Mouse (Mus musculus) embryo, embryonic 10 days (tissue): ENCODE data around the gene Rapgef5.

Experiments used
- DNase-seq: peaks from one replicate; pipeline ENCODE4 v3.0.0-alpha.2; 2015; ENCODE audit warnings: low spot score

Rapgef5 gene

DNA sequence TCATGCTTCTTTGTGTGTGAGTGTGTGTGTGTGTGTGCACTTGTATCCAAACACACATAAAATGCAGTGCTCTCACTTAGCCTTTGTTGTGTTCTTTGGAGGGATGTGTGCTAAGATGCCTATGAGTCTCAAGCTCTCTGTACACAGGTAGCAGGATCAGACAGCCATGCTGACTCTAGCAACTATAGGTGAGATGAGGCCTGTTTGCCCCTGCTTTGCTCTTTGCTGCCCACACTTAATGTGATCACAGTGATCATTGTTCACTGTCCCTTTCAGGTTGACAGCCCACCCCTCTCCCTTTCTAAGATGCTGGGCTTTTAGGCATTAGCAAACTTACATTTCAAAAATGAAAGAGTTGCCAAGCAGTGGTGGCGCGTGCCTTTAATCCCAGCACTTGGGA lies 158.2 kb downstream of the Rapgef5 start:
- DNase-seq, result no peak

DNA sequence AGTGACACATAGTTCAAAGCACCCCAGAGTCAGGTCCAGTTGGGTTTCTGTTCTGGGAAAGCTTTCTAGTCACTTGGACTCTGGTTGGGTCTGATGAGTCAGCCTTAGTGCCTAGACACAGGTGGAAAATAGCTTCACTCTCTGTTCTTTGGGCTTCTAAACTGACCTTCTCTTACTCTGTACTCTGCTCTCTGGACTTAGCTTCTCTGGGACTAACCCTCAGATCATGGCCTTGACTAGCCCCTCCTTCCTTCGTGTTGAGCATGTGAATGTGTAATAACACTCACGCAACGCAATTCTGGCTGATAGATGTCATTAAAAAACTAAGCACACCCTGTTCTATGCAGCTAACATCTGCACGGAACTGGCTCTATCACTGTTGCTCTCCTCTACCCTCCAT lies 160.0 kb downstream of the Rapgef5 start:
- DNase-seq, result no peak

DNA sequence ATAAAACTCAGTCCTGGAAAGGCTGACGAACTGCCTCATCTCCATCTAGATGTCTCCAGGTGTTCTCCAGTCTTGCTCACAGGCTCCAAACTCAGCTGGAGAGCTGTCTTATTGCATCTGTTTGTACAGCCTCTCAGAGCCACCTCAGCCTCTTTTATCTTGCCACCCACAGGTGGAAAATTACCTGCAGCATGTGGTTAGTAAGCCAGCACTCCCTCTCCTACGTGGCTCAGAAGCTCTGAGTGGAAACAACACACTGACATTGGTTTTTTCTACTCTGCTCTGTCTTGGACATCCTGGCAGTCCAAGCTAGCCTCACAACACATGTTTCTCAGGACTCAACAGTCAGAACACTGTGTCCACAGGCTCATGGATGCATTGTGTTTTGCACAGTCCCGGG lies 162.6 kb downstream of the Rapgef5 start:
- no peak for DNase-seq

DNA sequence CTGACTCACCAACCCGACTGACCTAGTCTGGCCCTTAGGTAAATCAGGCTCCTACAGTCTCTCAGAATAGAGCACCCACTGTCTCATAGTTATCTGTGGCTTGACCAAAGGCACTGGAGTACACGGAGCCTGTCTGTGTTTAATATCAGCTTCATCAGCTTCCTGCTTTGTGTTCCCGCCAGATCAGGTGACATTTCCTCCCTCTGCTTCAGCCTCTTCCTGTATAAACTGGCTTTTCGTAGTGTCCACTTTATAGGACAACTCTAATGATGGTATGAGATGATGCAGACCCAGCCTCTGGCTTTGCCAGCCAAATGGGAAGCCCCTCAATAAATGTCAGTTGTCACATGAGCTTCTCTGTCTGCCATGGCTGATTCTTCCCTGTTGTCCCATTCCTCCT lies 163.5 kb downstream of the Rapgef5 start:
- DNase-seq, result no peak

DNA sequence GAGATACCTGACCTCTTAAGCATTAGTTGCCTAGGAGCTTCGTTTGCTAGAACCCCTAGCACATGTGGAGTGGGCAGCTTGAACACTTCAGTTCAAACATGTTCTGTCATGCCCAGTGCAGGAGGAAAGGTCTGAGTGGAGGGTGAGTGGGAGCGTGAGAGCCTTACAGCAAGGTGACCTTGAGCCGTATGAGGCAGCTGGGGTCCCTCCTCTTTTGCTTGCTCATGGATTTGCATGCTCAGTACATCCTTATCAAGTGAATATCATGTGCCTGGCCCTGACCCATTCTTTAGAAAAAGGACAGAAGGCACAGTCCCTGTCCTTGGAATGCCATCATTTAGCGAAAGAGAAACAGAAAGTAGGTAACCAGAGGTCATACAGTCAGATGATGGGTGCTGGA lies 165.0 kb downstream of the Rapgef5 start:
- no peak for DNase-seq

DNA sequence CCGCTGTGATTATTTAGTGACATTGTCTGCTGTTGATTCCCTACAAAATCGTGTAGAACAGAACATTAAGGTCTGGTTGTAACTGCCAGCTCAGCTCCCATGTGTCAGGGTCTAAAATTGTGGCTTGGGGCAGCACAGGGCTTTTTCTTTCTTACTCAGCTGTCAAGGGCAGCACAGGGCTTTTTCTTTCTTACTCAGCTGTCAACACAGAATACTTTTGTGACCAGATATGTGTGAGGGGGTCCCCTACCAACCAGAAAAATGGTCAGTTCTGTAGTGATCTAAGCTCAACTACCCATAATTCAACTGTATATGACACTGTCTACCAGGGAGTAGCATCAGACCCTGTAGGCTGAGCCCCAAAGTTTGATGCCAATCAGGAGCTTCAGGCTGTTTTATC lies 167.1 kb downstream of the Rapgef5 start:
- DNase-seq, result no peak

DNA sequence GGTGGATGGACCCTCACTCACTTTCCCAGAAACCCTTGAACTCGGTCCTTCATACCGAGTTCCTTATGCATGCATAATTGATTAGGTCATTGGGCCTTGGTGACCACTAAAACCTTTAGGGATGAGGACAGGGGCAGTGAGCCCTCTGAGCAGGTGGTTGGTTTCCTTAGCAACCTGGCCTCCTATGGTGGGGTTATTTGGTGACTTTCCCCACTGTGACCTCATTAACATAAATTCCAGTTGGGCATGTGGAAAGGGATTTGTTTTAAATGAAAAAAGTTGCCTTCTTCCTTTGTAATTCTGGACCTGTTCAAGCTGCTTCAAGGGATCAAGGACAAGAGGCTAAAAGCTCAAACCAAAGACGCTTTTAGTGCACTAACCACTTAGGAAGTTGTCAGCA lies 167.7 kb downstream of the Rapgef5 start:
- no peak for DNase-seq

DNA sequence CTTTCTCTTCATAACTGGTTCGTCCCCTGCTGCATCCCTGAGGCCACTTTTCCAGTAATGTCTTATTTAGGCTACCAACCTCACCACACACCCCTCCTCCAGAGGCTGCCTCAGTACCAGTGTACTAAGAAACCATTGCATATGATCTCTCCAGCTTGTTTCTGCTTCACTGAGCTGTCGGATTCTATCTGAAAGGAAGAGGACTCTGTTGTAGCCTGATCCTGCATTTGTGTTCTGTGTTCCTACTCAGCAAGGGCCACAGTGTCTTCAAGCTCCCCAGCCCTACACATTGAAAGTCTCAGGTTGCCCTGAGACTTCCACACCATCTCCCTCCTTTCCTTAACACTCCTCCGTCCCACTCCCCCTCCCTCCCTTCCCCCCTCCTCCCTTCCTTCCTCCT lies 168.5 kb downstream of the Rapgef5 start:
- DNase-seq, result no peak

DNA sequence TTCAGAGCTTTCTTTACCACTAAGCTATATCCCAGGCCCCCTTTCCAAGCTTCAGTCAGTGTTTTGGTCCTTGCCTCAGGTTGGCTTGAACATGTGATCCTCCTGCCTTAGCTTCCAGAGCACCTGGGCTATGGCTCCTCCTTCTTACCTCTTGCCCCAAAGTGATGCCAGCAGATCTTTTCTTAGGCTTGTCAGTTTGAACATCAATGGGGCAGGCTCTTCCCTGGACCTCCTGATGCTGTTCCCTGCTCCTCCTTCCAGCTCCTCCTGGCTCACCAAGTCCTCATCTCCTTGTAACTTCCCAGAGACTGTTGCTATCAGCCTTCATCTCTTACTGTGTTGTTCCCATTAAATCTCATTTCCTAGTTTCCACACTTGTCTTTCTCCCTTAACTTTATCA lies 169.1 kb downstream of the Rapgef5 start:
- no peak for DNase-seq

DNA sequence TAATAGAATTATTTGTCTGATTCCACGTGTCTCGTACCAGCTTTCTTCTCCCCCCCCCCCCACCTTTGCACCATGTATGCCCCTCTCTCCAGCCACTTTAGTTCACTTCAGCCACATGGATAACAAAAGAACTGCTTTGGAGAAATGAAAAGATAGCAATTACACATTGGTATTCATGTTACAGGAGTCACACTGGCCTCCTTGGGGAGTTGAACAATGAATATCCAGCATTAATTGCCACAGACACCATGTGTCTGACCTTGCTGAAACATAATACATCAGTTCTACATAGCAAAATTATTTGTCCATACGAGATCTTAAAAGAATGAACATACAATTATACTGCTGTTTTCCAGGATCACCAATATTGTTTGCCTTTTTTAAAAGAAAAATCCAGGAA lies 170.5 kb downstream of the Rapgef5 start:
- DNase-seq, result no peak

DNA sequence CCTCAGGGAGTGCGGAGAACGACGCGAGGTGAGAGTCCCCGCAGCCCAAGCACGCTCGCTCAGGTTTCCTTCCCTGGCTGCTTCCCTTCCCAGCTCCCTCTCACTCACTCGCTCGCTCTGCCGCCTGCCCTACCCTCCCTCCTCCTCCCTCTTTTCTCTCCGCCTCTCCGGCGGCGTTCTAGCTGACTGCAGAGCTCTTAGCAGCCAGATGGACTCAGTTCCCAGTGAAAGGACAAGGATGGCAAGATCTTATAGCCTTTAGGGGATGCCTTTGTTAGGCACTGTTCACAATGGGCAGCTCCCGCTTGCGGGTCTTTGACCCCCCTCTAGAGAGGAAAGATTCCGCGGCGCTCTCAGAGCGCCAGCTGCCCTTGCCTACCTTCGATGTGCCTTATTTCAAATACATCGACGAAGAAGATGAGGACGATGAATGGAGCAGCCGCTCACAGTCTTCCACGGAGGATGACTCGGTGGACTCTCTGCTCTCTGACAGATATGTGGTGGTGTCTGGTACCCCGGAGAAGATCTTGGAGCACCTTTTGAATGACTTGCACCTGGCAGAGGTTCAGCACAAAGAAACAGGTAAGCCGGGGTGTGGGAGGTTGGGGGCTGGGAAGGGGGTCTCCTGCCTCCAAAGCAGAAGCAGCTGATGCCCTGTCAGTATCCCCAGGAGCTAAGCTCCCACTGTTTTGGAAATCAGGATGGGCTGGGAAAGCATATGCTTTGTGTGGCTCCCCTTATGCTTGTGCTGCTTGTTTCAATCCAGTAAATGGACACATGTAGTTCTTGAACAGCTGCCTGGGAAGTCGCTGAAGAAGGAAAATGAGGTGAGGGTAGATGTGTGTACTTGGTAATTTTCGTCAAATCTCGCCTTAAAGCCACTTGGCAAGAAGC lies 172.6 kb downstream of the Rapgef5 start:
- peak; percentile 83 for DNase-seq

DNA sequence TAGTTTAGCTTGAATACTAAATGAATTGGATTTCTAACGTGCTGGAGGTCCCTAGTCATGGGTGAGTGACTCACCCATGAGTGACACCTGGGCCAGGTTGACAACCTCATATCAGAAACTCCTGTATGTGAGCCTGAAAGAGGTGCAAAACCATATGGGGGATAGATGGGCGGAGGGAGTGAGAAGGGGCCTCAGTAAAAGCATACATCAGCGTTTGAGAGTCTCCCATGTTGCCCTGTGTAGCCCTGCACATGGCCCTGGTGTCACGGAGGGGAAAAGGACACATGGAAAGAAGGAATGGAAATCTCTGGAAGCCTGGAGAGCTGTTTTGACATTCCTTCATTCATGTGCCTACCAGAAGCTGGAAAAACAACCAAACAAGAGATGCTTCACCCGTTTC lies 175.1 kb downstream of the Rapgef5 start:
- no peak for DNase-seq

DNA sequence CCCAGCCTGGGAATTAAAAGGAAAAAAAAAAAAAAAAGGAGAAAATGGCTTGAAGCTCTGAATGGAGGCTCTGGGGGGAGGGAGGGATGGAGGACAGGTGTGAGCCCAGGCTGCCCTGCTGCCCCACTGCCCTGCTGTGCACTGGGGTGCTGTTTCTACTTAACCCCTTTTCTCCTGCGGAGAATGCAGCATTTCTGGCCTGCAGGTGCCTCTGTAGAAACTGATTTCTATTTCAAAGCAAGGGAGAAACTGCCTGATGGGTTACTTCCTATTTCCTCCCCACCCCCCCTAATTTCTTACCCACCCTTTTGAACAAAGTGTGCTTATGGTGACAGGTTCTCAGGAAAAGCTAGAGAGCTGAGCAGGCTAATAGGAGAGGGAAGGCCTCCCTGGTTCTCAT lies 176.5 kb downstream of the Rapgef5 start:
- no peak for DNase-seq

DNA sequence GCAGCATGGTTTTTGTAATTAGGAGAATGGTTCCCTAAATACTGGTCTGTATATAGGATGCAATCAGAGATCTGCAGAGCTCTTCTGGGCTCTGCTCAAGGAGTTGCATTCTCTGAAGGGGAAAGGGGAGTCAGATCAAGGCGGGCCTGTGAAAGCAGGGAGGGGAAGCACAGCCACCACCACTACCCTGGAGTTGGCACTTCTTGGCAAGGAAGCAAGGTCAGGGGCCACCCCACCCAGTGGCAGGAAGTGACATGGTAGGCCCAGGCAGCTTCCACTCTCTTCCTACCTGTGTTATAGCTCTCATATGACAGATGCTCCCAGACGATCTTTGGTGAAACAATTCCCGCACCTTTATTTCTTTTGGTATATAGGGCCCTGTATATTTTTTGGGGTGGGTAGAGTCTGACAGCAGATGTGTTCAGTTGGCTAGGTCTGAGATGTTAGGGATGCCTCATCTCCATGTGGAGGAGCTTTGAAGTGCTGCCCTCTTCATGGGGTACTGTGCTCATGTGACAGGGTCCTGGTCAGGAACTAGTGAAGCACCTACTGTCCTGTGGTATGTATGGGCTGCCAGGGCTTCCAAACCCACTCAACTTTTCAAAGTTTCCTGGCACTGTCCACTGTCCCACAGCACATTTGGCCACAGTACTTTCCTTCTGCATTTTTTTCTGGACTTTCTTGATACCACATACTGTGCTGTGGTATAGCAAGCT lies 183.8 kb downstream of the Rapgef5 start:
- DNase-seq, result no peak

DNA sequence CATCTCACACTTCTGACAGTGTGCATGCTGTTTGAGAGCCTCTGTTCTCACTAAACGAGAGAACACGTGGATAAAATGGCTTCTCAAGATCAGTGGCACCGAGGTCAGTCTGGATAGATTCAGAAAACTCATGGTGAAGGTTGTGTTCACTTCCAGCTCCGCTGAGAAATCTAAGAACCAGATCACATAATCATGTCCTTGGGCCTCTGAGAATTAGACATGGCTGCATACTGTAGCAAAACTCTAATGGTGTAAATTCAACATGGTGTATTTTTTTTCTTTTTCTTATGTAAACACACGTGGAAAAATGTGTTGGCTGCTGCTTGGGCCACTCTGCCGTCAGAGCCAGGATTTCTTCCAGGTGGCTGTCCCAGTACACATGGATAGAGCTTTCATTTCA lies 184.6 kb downstream of the Rapgef5 start:
- DNase-seq, result no peak

DNA sequence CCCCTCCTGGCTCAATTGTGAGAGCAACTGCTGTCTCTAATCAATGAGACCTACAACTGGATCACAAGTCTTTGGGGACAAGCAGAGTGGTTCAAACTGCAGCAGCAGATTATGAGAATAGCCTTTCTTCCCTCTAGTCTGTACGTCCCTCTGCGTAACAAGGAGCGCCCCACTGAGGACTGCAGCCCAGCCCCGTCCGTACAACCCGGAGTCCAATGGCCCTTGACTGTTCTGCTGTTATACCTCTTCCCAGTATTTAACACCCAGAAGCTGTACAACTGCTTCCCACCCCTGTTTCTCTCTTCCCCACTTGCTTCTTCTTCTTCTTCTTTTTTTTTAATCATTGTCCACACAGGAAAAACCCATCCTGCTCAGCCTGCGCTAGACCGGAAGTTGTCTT lies 186.0 kb downstream of the Rapgef5 start:
- DNase-seq, result no peak

DNA sequence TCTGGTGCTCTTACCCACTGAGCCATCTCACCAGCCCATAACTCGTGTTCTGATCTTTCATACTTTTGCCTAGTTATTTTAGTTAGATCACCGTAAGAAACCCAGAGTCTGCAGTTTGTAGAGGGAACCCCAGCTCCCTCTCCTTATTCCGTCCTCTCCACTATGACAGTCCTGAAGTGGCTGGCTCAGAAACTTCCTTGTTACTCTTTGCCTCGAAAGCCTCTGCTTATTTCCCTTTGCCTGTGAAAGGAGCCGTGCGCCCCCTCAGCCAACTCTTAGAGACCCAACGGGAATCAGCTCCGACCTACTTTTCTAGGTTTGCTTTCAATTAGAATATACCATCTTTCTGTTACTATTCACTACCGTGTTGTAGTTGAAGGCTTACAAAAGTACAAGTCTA lies 186.6 kb downstream of the Rapgef5 start:
- DNase-seq, result no peak

DNA sequence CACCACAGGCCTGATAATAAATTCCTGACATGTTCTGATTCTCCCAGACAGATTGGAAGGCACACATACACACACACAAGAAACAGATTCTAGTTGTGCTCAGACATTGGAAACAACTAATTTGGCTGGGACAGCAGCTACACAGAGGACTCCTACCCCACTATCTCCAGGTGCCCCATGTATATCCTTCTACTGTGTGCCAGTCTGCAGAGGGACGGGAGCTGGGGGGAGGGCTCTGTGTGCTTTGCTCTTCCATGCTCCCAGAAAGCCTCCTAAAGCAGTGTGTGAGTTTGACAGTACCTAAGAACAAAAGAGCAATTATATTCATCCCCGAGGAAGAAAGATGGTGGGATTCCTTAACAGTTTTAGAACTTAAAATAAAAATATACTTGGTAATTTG lies 187.1 kb downstream of the Rapgef5 start:
- no peak for DNase-seq

DNA sequence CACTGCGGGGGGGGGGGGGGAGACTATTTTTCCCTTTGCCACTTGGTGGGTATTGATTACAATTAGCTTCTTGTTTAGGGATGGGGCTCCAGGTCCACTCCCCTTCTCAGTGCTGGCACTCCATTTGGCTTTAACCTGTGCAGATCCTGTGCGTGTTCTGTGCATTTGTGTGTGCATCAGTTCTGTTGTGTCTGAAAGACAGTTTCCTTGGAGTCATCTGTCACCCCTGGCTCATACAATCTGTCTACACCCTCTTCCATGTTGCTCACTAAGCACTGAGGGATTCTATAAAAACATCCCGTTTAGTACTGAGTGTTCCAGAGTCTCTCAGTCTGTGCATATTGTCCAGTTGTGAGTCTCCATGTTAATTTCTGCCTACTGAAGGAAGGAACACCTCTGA lies 189.0 kb downstream of the Rapgef5 start:
- DNase-seq, result no peak

DNA sequence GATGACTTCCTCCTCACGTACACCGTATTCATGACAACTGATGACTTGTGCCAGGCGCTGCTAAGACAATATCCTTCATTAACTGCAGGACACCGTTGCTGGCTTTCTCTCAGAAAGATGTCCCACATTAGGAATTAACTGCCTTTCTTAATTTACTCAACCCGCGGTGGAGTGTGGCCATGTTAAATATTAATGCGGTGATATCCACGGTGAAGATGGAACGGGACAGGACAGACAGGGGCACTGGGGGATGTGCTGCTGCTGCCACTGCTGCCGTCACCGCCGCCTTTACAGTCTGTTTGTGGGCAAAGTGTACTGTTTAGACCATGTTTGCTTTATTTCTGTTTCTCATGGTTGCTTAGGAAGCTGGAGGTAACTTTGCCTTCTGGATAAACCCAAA lies 193.0 kb downstream of the Rapgef5 start:
- no peak for DNase-seq

DNA sequence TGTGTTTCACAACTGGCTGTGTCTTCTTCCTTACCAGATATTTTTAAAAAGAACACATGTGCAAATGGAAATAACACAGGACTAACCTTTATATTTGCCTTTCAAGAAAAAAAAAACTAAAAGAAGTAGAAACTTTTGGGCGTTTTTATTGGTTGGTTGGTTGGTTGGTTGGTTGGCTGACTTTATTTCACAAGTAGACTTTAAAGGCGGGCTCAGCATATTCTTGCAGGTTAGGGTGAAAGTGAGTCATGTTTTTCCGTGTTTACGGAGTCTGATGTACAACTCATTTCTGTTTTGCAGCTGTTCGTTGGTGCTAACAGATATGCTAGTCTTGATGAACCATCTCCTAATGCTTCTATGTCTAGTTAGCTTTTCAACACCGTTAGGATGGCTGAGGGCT lies 196.2 kb downstream of the Rapgef5 start:
- DNase-seq, result no peak

DNA sequence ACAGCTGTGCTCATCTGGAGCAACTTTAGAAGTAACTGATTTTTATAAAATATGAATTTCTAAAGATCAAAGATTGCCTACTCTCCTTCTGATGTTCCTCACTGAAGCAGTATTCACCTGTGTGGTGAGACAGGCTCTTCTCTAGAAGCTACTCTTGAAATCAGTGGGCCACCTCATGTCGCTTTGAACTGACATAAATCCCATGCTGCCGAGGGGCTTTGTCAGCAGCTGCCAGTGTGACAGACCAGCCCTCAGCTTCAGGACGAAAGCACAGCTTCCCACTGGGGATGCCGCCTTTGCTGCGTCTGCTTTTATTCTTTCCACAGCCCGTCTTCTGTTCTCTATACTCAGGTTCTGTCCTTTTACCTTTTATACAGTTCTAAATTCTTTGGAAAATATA lies 197.3 kb downstream of the Rapgef5 start:
- no peak for DNase-seq
